Mouse (Mus musculus): ENCODE measurements around the gene Ecm1. TPM values are rescaled to one million over a fixed set of nuclear protein-coding genes. Genes with fewer than 3 reads are reported as not detected.

The Ecm1 gene
- polyA plus RNA-seq, 1 experiment from 2014 or later = 254 TPM

GRCm38 (mm10) chr3:95701085-95701484, 38.3 kb downstream of the Ecm1 start:
- no peak for TF ChIP-seq CTCF (IDR thresholded peaks at IDR 0.05; ENCODE audit: low read depth)
- TF ChIP-seq EP300 (optimal IDR thresholded peaks at IDR 0.05) = no peak
- Histone ChIP-seq H3K27me3 (ENCODE audit: control insufficient read depth, insufficient read depth, low read length) (no peaks in the 10 kb centered on the region), H3K27ac (replicated peaks) (peak overlapping the region; percentile 91), H3K4me3 (ENCODE audit: low read depth, low read length) (no peak overlapping the region), H3K9ac (ENCODE audit: low read length) (no peak overlapping the region), H3K4me2 (replicated peaks; ENCODE audit: low read depth) (no peak overlapping the region), H3K36me3 (ENCODE audit: control insufficient read depth, insufficient read depth, low read length) (no peaks in the 10 kb centered on the region), H3K4me1 (replicated peaks; ENCODE audit: control insufficient read depth, insufficient read depth) (peaks cover 15% of the 10 kb centered on the region; the same call in 1 of the 2 replicates), H3K9me3 (ENCODE audit: control insufficient read depth, low read length) (no peaks in the 10 kb centered on the region)
- no peak for ATAC-seq (ENCODE audit: low FRiP score, low TSS enrichment)
- no peak for DNase-seq (ENCODE audit: low spot score)
- 57% methylated on average over 2 of the region's 2 CpGs for WGBS

DNA sequence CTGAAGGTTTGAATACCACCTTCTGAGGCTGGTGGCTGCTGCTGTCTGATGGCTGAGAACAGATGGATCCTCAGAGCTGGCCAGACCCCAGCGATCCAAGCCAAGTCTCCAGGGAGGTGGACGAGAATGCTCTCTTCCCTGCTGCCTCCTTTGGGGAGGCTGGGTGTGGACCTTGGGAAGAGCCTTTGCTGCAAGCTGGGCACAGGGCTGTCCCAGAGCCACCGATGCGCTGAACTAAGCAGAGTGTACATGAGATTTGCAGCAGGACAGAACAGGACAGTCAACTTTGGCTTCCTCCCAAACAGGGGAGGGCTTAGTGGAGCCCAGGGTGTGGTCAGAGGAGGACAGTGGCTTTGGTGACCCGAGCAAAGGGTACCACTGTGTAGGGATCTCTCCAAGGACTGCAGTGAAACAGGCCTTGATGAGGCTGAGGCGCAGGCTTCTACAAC, 39.1 kb downstream of the Ecm1 start:
- Histone ChIP-seq H3K9ac (ENCODE audit: low read length) (no peak overlapping the region), H3K9me3 (ENCODE audit: control insufficient read depth, low read length) (no peaks in the 10 kb centered on the region), H3K4me3 (ENCODE audit: low read depth, low read length) (no peak overlapping the region), H3K27ac (replicated peaks) (peak overlapping the region; percentile 91), H3K4me1 (replicated peaks; ENCODE audit: control insufficient read depth, insufficient read depth) (peaks cover 15% of the 10 kb centered on the region; the same call in 1 of the 2 replicates), H3K27me3 (ENCODE audit: control insufficient read depth, insufficient read depth, low read length) (no peaks in the 10 kb centered on the region), H3K4me2 (replicated peaks; ENCODE audit: low read depth) (no peak overlapping the region), H3K36me3 (ENCODE audit: control insufficient read depth, insufficient read depth, low read length) (no peaks in the 10 kb centered on the region)
- TF ChIP-seq CTCF (IDR thresholded peaks at IDR 0.05; ENCODE audit: low read depth) (no peak), EP300 (optimal IDR thresholded peaks at IDR 0.05) (no peak)
- ATAC-seq (ENCODE audit: low FRiP score, low TSS enrichment) (0 out of 2 replicates have a peak, but pooled peaks have one; percentile 3), DNase-seq (ENCODE audit: low spot score) (no peak)
- 40% methylated on average over 6 of the region's 6 CpGs for WGBS

DNA sequence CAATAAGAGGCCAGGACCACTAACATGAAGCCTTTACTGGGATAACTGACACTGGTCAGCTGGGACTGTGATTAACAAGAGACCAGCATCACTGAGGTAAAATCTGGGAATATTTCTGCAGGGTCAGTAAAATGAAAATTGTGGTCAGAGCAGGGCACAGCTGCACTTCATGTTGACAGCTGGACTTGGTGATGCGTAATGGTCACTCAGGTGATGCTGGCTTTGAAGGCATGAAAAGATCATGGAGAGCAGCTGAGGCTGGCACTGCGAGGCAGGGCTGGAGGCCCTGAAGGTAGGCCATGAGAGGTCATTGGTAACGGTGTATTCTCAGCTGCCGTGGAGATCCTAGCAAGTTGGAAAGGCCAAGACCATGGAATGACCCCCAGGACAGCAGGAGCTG, 41.1 kb downstream of the Ecm1 start:
- Histone ChIP-seq H3K9me3 (ENCODE audit: control insufficient read depth, low read length) (no peaks in the 10 kb centered on the region), H3K4me2 (replicated peaks; ENCODE audit: low read depth) (no peak overlapping the region), H3K36me3 (ENCODE audit: control insufficient read depth, insufficient read depth, low read length) (no peaks in the 10 kb centered on the region), H3K27ac (replicated peaks) (no peak overlapping the region), H3K9ac (ENCODE audit: low read length) (no peak overlapping the region), H3K4me3 (ENCODE audit: low read depth, low read length) (no peak overlapping the region), H3K4me1 (replicated peaks; ENCODE audit: control insufficient read depth, insufficient read depth) (peaks cover 18% of the 10 kb centered on the region; the same call in 1 of the 2 replicates), H3K27me3 (ENCODE audit: control insufficient read depth, insufficient read depth, low read length) (no peaks in the 10 kb centered on the region)
- TF ChIP-seq CTCF (IDR thresholded peaks at IDR 0.05; ENCODE audit: low read depth) = no peak
- TF ChIP-seq EP300 (optimal IDR thresholded peaks at IDR 0.05) = no peak
- 94% methylated on average over 4 of the region's 4 CpGs for WGBS
- ATAC-seq (ENCODE audit: low FRiP score, low TSS enrichment) = no peak
- no peak for DNase-seq (ENCODE audit: low spot score)

DNA sequence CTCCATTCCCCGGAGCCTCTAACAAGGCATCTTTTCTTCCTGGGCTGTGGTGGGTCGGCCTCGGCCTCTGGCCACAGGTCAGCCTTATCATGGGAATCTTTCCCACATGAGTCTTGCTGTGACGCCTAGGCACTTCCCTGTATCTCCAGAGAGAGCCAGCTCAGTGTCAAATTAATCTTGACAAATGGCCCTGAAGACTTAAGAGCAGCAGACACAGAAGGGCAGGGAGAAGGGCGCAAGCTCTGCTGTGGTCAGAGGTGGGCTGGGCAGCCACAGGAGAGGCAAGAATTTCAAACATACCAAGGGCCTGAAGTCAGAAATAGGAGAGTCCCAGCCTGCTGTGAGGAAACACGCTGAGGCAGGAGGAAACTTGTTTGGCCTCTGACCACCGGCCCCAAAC, 43.0 kb downstream of the Ecm1 start:
- peak; percentile 48; the same call in 1 of the 2 replicates for ATAC-seq (ENCODE audit: low FRiP score, low TSS enrichment)
- H3K9me3 ChIP-seq (ENCODE audit: control insufficient read depth, low read length) = no peaks in the 10 kb centered on the region
- no peaks in the 10 kb centered on the region for H3K36me3 ChIP-seq (ENCODE audit: control insufficient read depth, insufficient read depth, low read length)
- DNase-seq (ENCODE audit: low spot score) = peak; percentile 50
- no peak for TF ChIP-seq CTCF (IDR thresholded peaks at IDR 0.05; ENCODE audit: low read depth)
- TF ChIP-seq EP300 (optimal IDR thresholded peaks at IDR 0.05) = no peak
- peak overlapping the region; percentile 14 for H3K27ac ChIP-seq (replicated peaks)
- no peak overlapping the region for H3K4me3 ChIP-seq (ENCODE audit: low read depth, low read length)
- H3K4me1 ChIP-seq (replicated peaks; ENCODE audit: control insufficient read depth, insufficient read depth) = peaks cover 15% of the 10 kb centered on the region; the same call in 1 of the 2 replicates
- 24% methylated on average over 7 of the region's 7 CpGs for WGBS
- no peak overlapping the region for H3K4me2 ChIP-seq (replicated peaks; ENCODE audit: low read depth)
- H3K9ac ChIP-seq (ENCODE audit: low read length) = no peak overlapping the region
- H3K27me3 ChIP-seq (ENCODE audit: control insufficient read depth, insufficient read depth, low read length) = no peaks in the 10 kb centered on the region

DNA sequence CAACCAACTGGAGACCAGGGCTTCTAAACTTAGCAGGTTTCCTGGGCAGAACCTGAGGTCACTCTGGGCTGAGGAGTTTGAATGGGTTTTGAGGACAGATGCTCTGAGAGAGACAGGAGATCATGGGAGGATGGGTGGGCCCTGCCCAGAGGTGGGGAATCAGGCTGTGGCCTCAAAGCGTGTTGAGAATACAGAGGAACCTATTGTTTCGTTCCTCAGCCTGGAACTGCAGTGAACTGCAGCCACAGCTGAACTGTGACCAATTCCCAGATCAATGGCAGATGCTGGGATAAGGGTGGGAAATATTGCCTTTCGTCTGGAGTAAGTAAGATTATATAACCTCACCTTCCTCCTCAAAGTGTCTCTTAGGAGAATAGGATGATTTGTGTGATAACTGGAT, 43.6 kb downstream of the Ecm1 start:
- WGBS = 57% methylated on average over 3 of the region's 3 CpGs
- no peak overlapping the region for H3K27ac ChIP-seq (replicated peaks)
- no peak overlapping the region for H3K9ac ChIP-seq (ENCODE audit: low read length)
- H3K36me3 ChIP-seq (ENCODE audit: control insufficient read depth, insufficient read depth, low read length) = no peaks in the 10 kb centered on the region
- TF ChIP-seq EP300 (optimal IDR thresholded peaks at IDR 0.05) (no peak), CTCF (IDR thresholded peaks at IDR 0.05; ENCODE audit: low read depth) (no peak)
- DNase-seq (ENCODE audit: low spot score) (no peak), ATAC-seq (ENCODE audit: low FRiP score, low TSS enrichment) (no peak)
- H3K9me3 ChIP-seq (ENCODE audit: control insufficient read depth, low read length) = no peaks in the 10 kb centered on the region
- H3K4me1 ChIP-seq (replicated peaks; ENCODE audit: control insufficient read depth, insufficient read depth) = peaks cover 15% of the 10 kb centered on the region; the same call in 1 of the 2 replicates
- H3K4me3 ChIP-seq (ENCODE audit: low read depth, low read length) = no peak overlapping the region
- H3K4me2 ChIP-seq (replicated peaks; ENCODE audit: low read depth) = no peak overlapping the region
- no peaks in the 10 kb centered on the region for H3K27me3 ChIP-seq (ENCODE audit: control insufficient read depth, insufficient read depth, low read length)

GRCm38 (mm10) chr3:95694808-95695703, 44.3 kb downstream of the Ecm1 start:
- DNase-seq (ENCODE audit: low spot score) = no peak
- 79% methylated on average over 11 of the region's 11 CpGs for WGBS
- Histone ChIP-seq H3K36me3 (ENCODE audit: control insufficient read depth, insufficient read depth, low read length) (no peaks in the 10 kb centered on the region), H3K9me3 (ENCODE audit: control insufficient read depth, low read length) (no peaks in the 10 kb centered on the region), H3K9ac (ENCODE audit: low read length) (no peak overlapping the region), H3K4me3 (ENCODE audit: low read depth, low read length) (no peak overlapping the region), H3K4me1 (replicated peaks; ENCODE audit: control insufficient read depth, insufficient read depth) (peaks cover 10% of the 10 kb centered on the region; the same call in 1 of the 2 replicates), H3K27ac (replicated peaks) (no peak overlapping the region), H3K27me3 (ENCODE audit: control insufficient read depth, insufficient read depth, low read length) (no peaks in the 10 kb centered on the region), H3K4me2 (replicated peaks; ENCODE audit: low read depth) (no peak overlapping the region)
- ATAC-seq (ENCODE audit: low FRiP score, low TSS enrichment) = no peak
- TF ChIP-seq EP300 (optimal IDR thresholded peaks at IDR 0.05) = no peak
- no peak for TF ChIP-seq CTCF (IDR thresholded peaks at IDR 0.05; ENCODE audit: low read depth)

Data from stomach, postnatal 0 days (tissue).